Mouse (Mus musculus): ENCODE results near the gene Olfr741. TPM values are rescaled to one million over a fixed set of nuclear protein-coding genes. Genes with fewer than 3 reads are reported as not detected.

The Olfr741 gene
- polyA plus RNA-seq (2014; fragmentation: Illumina TruSeq; extraction: RNeasy Lipid Tissue Mini Kit (QIAGEN cat#74804); ENCODE audit: low read depth, low replicate concordance) = not detected

DNA sequence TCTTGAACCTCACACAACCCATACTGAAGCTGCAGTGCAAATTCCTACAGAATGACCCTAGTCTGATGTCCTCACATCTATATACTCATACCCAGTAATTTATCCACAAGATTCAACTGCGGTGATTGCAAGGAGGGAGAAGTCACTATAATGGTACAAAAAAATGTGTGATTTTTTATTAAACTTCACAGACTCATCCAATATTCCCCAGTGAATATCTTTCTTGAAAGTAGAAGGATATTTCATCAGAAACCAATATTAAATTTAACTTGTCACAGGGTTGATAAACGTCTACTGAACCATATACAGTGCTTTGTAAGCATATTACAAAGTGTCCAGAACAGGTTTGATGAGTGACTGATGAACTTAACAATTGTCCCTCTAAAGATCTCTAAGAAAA is at the start of gene Olfr741:
Gene Olfr741, plus strand, starts transcription at position 301 of the 400 bp plus-strand sequence.

DNA sequence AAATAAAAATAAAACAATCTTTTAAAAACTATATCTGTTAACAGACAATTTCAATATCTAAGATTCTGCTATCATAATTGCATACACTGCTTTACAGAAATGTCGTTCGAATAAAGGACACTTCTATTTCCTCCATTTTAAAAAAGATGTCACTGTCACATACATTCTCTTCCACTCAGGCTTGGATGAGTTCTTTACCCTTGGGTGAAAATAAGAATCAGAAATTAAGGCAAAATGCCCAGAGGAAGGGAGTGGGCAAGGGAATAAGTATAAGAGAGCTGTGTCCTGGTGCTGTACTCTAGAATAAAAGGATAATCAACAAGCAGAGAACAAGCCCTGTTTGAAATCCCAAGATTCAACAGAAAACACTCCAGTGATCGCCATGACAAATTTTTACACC is 27.3 kb upstream of the Olfr741 start, which contains the start of gene Olfr740:
Gene Olfr740, plus strand, starts transcription at position 301 of the 400 bp plus-strand sequence.

DNA sequence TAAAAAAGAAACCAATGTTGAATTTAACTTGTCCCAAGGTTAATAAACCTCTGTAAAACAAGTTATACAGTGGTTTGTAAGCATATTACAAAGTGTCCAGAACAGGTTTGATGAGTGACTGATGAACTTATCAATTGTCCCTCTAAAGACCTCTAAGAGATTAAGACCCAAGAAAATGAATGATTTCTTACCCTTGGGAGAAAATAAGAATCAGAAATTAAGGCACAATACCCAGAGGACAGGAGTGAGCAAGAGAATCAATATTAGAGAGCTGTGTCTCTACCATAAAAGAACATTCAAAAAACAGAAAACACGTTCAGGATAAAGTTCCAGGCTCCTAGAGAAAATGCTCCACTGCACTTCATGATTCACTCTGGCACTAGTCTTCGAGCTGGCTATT is 30.8 kb downstream of the Olfr741 start, which contains the start of gene Olfr742:
Gene Olfr742, plus strand, starts transcription at position 301 of the 400 bp plus-strand sequence.

DNA sequence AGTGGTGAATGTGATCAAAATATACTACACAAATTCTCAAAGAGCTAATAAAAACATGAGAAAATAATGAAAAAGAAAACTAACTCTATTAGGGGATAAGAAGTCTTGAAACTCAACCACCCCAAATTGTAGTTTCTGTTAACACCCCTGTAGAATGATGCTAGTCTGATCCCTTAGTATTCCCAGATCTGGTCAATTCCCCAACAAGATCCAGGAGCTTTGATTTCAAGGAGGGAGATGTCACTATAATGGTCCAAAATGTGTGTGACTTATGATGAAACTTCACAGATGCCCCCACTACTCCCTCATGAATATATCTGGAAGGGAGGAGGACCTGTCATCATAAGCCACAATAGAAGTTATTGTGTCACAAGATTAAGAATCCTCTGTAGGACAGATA is 49.0 kb downstream of the Olfr741 start, which contains the start of gene Olfr743:
Gene Olfr743, plus strand, starts transcription at position 301 of the 400 bp plus-strand sequence.

Other genes with a start within 250 kb of the Olfr741 start
- gene Olfr731, start 230.9 kb upstream of the Olfr741 start, polyA plus RNA-seq (2014; fragmentation: Illumina TruSeq; extraction: RNeasy Lipid Tissue Mini Kit (QIAGEN cat#74804); ENCODE audit: low read depth, low replicate concordance) = not detected
- gene Olfr732, start 188.5 kb upstream of the Olfr741 start, polyA plus RNA-seq (2014; fragmentation: Illumina TruSeq; extraction: RNeasy Lipid Tissue Mini Kit (QIAGEN cat#74804); ENCODE audit: low read depth, low replicate concordance) = not detected
- not detected for gene Olfr733, start 171.2 kb upstream of the Olfr741 start, polyA plus RNA-seq (2014; fragmentation: Illumina TruSeq; extraction: RNeasy Lipid Tissue Mini Kit (QIAGEN cat#74804); ENCODE audit: low read depth, low replicate concordance)
- not detected for gene Olfr734, start 146.0 kb upstream of the Olfr741 start, polyA plus RNA-seq (2014; fragmentation: Illumina TruSeq; extraction: RNeasy Lipid Tissue Mini Kit (QIAGEN cat#74804); ENCODE audit: low read depth, low replicate concordance)
- gene Olfr735, start 123.9 kb upstream of the Olfr741 start, polyA plus RNA-seq (2014; fragmentation: Illumina TruSeq; extraction: RNeasy Lipid Tissue Mini Kit (QIAGEN cat#74804); ENCODE audit: low read depth, low replicate concordance) = not detected
- not detected for gene Tlr11, start 114.8 kb upstream of the Olfr741 start, polyA plus RNA-seq (2014; fragmentation: Illumina TruSeq; extraction: RNeasy Lipid Tissue Mini Kit (QIAGEN cat#74804); ENCODE audit: low read depth, low replicate concordance)
- not detected for gene Olfr736, start 91.6 kb upstream of the Olfr741 start, polyA plus RNA-seq (2014; fragmentation: Illumina TruSeq; extraction: RNeasy Lipid Tissue Mini Kit (QIAGEN cat#74804); ENCODE audit: low read depth, low replicate concordance)
- gene Olfr738, start 65.2 kb upstream of the Olfr741 start, polyA plus RNA-seq (2014; fragmentation: Illumina TruSeq; extraction: RNeasy Lipid Tissue Mini Kit (QIAGEN cat#74804); ENCODE audit: low read depth, low replicate concordance) = not detected
- gene Olfr739, start 54.1 kb upstream of the Olfr741 start, polyA plus RNA-seq (2014; fragmentation: Illumina TruSeq; extraction: RNeasy Lipid Tissue Mini Kit (QIAGEN cat#74804); ENCODE audit: low read depth, low replicate concordance) = not detected
- gene Olfr740, start 27.2 kb upstream of the Olfr741 start, polyA plus RNA-seq (2014; fragmentation: Illumina TruSeq; extraction: RNeasy Lipid Tissue Mini Kit (QIAGEN cat#74804); ENCODE audit: low read depth, low replicate concordance) = not detected
- gene Olfr742, start 30.9 kb downstream of the Olfr741 start, polyA plus RNA-seq (2014; fragmentation: Illumina TruSeq; extraction: RNeasy Lipid Tissue Mini Kit (QIAGEN cat#74804); ENCODE audit: low read depth, low replicate concordance) = not detected
- not detected for gene Olfr743, start 49.1 kb downstream of the Olfr741 start, polyA plus RNA-seq (2014; fragmentation: Illumina TruSeq; extraction: RNeasy Lipid Tissue Mini Kit (QIAGEN cat#74804); ENCODE audit: low read depth, low replicate concordance)
- not detected for gene Olfr744, start 142.1 kb downstream of the Olfr741 start, polyA plus RNA-seq (2014; fragmentation: Illumina TruSeq; extraction: RNeasy Lipid Tissue Mini Kit (QIAGEN cat#74804); ENCODE audit: low read depth, low replicate concordance)
- gene Olfr745, start 166.7 kb downstream of the Olfr741 start, polyA plus RNA-seq (2014; fragmentation: Illumina TruSeq; extraction: RNeasy Lipid Tissue Mini Kit (QIAGEN cat#74804); ENCODE audit: low read depth, low replicate concordance) = not detected
- not detected for gene Olfr746, start 174.3 kb downstream of the Olfr741 start, polyA plus RNA-seq (2014; fragmentation: Illumina TruSeq; extraction: RNeasy Lipid Tissue Mini Kit (QIAGEN cat#74804); ENCODE audit: low read depth, low replicate concordance)
- not detected for gene Olfr747, start 220.5 kb downstream of the Olfr741 start, polyA plus RNA-seq (2014; fragmentation: Illumina TruSeq; extraction: RNeasy Lipid Tissue Mini Kit (QIAGEN cat#74804); ENCODE audit: low read depth, low replicate concordance)
- gene Olfr748, start 234.6 kb downstream of the Olfr741 start, polyA plus RNA-seq (2014; fragmentation: Illumina TruSeq; extraction: RNeasy Lipid Tissue Mini Kit (QIAGEN cat#74804); ENCODE audit: low read depth, low replicate concordance) = not detected